Mouse (Mus musculus) intestine, postnatal 0 days (tissue): ENCODE data around the gene Tbxas1. TPM values are rescaled to one million over a fixed set of nuclear protein-coding genes. Genes with fewer than 3 reads are reported as not detected.

Source experiments
- ATAC-seq: fragments of 200-750 bp; cut with Nextera tagmentation; 2 replicates; pipeline ENCODE4 v1.8.0; 2017; ENCODE audit warnings: mild to moderate bottlenecking, moderate TSS enrichment, moderate library complexity
- H3K27ac ChIP-seq: fragments of 300-500 bp; sonication (generic); 2 replicates; pipeline ENCODE4 v1.5.1; 2014; ENCODE audit warnings: mild to moderate bottlenecking, low read depth, low read length, moderate library complexity
- H3K27me3 ChIP-seq: fragments of 300-500 bp; sonication (generic); replicated peaks from 2 replicates; pipeline ENCODE4 v1.6.1; 2014; ENCODE audit warnings: low read length, mixed read lengths; ENCODE audit not compliant: control insufficient read depth, insufficient read depth
- H3K36me3 ChIP-seq: fragments of 300-500 bp; sonication (generic); 2 replicates; pipeline ENCODE4 v1.6.1; 2014; ENCODE audit warnings: mild to moderate bottlenecking, moderate library complexity; ENCODE audit not compliant: control insufficient read depth, insufficient read depth
- H3K4me1 ChIP-seq: fragments of 300-500 bp; sonication (generic); replicated peaks from 2 replicates; pipeline ENCODE4 v1.6.1; 2014; ENCODE audit warnings: antibody characterized with exemption, low read length, mixed read lengths; ENCODE audit not compliant: control insufficient read depth, insufficient read depth
- H3K4me2 ChIP-seq: fragments of 300-500 bp; sonication (generic); replicated peaks from 2 replicates; pipeline ENCODE4 v1.6.1; 2014; ENCODE audit warnings: low read depth, mild to moderate bottlenecking, moderate library complexity
- H3K4me3 ChIP-seq: fragments of 300-500 bp; sonication (generic); 2 replicates; pipeline ENCODE4 v1.5.1; 2014; ENCODE audit warnings: low read depth, low read length
- H3K9ac ChIP-seq: fragments of 300-500 bp; sonication (generic); 2 replicates; pipeline ENCODE4 v1.6.1; 2014; ENCODE audit warnings: mild to moderate bottlenecking, low read depth, low read length
- H3K9me3 ChIP-seq: fragments of 300-500 bp; sonication (generic); 2 replicates; pipeline ENCODE4 v1.6.1; 2016; ENCODE audit warnings: mixed run types; ENCODE audit not compliant: control insufficient read depth
- CTCF ChIP-seq: sonication (generic); IDR thresholded peaks from 2 replicates; pipeline ENCODE4 v1.5.1; 2016; ENCODE audit warnings: low read depth, mild to moderate bottlenecking, control low read depth, antibody characterized with exemption, moderate library complexity
- WGBS: fragments of 180-500 bp; shearing (Covaris S2); extraction: QIAGEN DNeasy Blood & Tissue Kit; methylation state at CpG from one replicate; pipeline ENCODE4 v1.1.7; 2014; 5-methylcytosine and 5-hydroxymethylcytosine counted together
- polyA plus RNA-seq: library from polyadenylated mRNA; unstranded; fragments of >200 nt; fragmentation: Nextera tagmentation; extraction: Ambion mirVana; gene quantifications from 2 replicates; pipeline ENCODE4 v1.2.1, GENCODE M21; 2015

Tbxas1 gene
- polyA plus RNA-seq, 1 experiment from 2014 or later: 2.1 TPM

GRCm38 (mm10) chr6:38986641-38987040 lies 111.4 kb downstream of the Tbxas1 start:
- Histone ChIP-seq H3K27me3 (no peaks in the 10 kb centered on the region), H3K36me3 (no peaks in the 10 kb centered on the region), H3K4me1 (no peaks in the 10 kb centered on the region), H3K27ac (no peak overlapping the region), H3K9ac (no peak overlapping the region), H3K4me3 (no peak overlapping the region), H3K9me3 (no peaks in the 10 kb centered on the region), H3K4me2 (no peak overlapping the region)
- no peak for TF ChIP-seq CTCF
- no peak for ATAC-seq
- WGBS: 36% methylated on average over 10 of the region's 10 CpGs

- no peaks in the 10 kb centered on the region for H3K4me1 ChIP-seq
- WGBS: 20% methylated on average over 4 of the region's 4 CpGs
- no peak for TF ChIP-seq CTCF
- H3K4me3 ChIP-seq: no peak overlapping the region
- no peak overlapping the region for H3K27ac ChIP-seq
- H3K36me3 ChIP-seq: no peaks in the 10 kb centered on the region
- no peaks in the 10 kb centered on the region for H3K27me3 ChIP-seq
- no peak overlapping the region for H3K9ac ChIP-seq
- peak; percentile 95 for ATAC-seq
- no peak overlapping the region for H3K4me2 ChIP-seq
- no peaks in the 10 kb centered on the region for H3K9me3 ChIP-seq
These were observed 116.8 kb downstream of the Tbxas1 start for GRCm38 (mm10) chr6:38992016-38992415.

GRCm38 (mm10) chr6:38995774-38996173 lies 120.6 kb downstream of the Tbxas1 start:
- Histone ChIP-seq H3K27ac (no peak overlapping the region), H3K36me3 (no peaks in the 10 kb centered on the region), H3K4me1 (no peaks in the 10 kb centered on the region), H3K9ac (no peak overlapping the region), H3K4me3 (no peak overlapping the region), H3K27me3 (no peaks in the 10 kb centered on the region), H3K9me3 (no peaks in the 10 kb centered on the region), H3K4me2 (no peak overlapping the region)
- no peak for ATAC-seq
- TF ChIP-seq CTCF: no peak
- 79% methylated on average over 3 of the region's 3 CpGs for WGBS

GRCm38 (mm10) chr6:38997838-38998237 lies 122.6 kb downstream of the Tbxas1 start:
- H3K9ac ChIP-seq: no peak overlapping the region
- no peaks in the 10 kb centered on the region for H3K4me1 ChIP-seq
- no peaks in the 10 kb centered on the region for H3K36me3 ChIP-seq
- H3K9me3 ChIP-seq: no peaks in the 10 kb centered on the region
- no peak overlapping the region for H3K27ac ChIP-seq
- H3K4me2 ChIP-seq: no peak overlapping the region
- H3K4me3 ChIP-seq: no peak overlapping the region
- 66% methylated on average over 4 of the region's 4 CpGs for WGBS
- no peak for ATAC-seq
- no peak for TF ChIP-seq CTCF
- H3K27me3 ChIP-seq: no peaks in the 10 kb centered on the region

GRCm38 (mm10) chr6:39003126-39003525 lies 127.9 kb downstream of the Tbxas1 start:
- ATAC-seq: no peak
- Histone ChIP-seq H3K4me2 (no peak overlapping the region), H3K4me1 (no peaks in the 10 kb centered on the region), H3K36me3 (no peaks in the 10 kb centered on the region), H3K27me3 (no peaks in the 10 kb centered on the region), H3K27ac (no peak overlapping the region), H3K9me3 (no peaks in the 10 kb centered on the region), H3K4me3 (no peak overlapping the region), H3K9ac (no peak overlapping the region)
- WGBS: 49% methylated on average over 7 of the region's 7 CpGs
- TF ChIP-seq CTCF: no peak

GRCm38 (mm10) chr6:39004003-39004473 lies 128.8 kb downstream of the Tbxas1 start:
- Histone ChIP-seq H3K9me3 (no peaks in the 10 kb centered on the region), H3K27ac (no peak overlapping the region), H3K4me2 (no peak overlapping the region), H3K36me3 (no peaks in the 10 kb centered on the region), H3K4me3 (no peak overlapping the region), H3K4me1 (no peaks in the 10 kb centered on the region), H3K9ac (no peak overlapping the region), H3K27me3 (no peaks in the 10 kb centered on the region)
- no peak for TF ChIP-seq CTCF
- no peak for ATAC-seq
- 75% methylated on average over 12 of the region's 12 CpGs for WGBS
